Mouse (Mus musculus) urinary bladder, postnatal 10 days (tissue): ENCODE measurements around the gene A630095N17Rik.
A peak's percentile ranks its signal among the peaks of the same experiment; 100 is the strongest.

Experiments used
- DNase-seq: peaks from one replicate; pipeline ENCODE4 v3.0.0; 2022; ENCODE audit warnings: low spot score

Gene A630095N17Rik

DNA sequence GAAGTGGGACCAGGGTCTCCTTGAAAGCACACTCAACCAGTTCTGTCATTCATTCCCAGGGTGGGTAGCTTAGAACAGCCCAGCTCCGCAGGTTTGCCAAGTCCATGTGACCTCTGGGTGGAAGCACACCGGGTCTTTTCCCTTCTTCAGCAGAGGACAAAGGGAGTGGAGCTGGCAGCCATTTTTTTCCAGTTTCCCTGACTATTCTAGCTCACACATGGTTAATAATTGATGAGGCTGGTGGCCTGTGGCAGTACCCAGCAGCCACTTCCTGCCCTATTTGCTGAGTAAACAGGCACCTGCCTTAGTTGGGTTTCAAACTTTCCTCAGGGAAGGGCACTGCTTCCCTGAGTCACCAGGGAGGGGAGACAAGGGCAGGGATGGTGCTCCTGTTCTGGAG, 17.5 kb downstream of the A630095N17Rik start:
- DNase-seq = no peak

DNA sequence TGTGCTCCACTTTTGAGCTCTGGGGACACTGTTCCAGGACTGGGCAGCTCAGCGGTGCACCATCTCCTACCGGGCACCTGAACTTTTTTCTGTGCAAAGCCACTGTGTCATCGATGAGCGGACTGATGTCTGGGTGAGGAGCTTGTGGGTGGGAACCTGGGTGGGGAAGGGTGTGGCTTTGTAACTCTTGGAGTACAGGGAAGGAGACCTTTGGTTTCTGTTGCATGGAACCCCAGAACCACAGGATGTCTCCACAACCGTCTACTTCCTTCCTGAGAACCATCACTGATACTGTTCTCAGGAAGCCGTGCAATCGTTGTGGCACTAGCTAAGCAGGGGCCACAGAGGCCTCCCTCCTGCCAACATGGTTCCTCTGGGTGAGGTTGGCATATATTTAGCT, 18.8 kb downstream of the A630095N17Rik start:
- no peak for DNase-seq

DNA sequence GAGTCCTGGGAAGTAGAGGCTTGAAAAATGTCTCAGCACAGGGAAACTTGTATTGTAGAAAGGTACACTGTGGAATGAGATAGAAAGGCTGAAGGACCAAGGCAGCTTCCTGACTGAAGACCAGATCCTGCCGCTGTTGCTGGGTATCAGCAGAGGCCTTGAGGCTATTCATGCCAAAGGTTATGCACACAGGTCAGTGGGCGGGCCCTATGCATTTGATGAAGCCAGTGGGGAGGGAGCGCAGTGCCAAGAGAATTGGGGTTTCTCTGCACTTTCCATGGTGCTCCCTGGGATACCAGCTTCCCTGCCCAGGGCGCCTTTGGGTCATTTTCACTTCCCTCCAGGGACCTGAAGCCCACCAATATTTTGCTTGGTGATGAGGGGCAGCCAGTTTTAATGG, 19.4 kb downstream of the A630095N17Rik start:
- no peak for DNase-seq

DNA sequence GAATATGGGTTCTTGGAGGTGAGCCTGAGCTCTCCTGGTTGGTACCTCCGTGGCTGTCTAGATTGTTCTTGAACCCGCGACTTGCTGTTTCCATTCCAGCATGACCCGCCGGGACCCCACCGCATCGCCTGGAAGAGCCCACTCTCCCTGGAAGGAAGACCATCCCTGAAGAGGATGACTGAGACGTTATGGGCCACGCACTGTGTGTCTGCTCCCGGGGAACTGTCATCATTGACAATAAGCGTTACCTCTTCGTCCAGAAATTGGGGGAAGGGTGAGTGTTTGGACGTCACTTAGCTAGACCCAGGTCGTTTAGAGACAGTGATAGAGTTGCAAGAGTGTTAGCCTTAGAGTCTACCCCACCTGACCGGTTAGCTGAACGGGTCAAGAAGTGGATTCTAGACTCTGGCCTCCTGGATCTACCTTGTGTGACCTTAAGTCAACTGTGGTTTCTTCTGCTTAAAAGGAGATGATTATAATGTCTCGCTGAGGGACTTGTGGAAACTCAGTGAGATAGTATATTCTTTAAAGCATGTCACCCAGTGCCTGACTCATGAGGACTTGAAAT, 20.7 kb downstream of the A630095N17Rik start:
- DNase-seq = no peak

DNA sequence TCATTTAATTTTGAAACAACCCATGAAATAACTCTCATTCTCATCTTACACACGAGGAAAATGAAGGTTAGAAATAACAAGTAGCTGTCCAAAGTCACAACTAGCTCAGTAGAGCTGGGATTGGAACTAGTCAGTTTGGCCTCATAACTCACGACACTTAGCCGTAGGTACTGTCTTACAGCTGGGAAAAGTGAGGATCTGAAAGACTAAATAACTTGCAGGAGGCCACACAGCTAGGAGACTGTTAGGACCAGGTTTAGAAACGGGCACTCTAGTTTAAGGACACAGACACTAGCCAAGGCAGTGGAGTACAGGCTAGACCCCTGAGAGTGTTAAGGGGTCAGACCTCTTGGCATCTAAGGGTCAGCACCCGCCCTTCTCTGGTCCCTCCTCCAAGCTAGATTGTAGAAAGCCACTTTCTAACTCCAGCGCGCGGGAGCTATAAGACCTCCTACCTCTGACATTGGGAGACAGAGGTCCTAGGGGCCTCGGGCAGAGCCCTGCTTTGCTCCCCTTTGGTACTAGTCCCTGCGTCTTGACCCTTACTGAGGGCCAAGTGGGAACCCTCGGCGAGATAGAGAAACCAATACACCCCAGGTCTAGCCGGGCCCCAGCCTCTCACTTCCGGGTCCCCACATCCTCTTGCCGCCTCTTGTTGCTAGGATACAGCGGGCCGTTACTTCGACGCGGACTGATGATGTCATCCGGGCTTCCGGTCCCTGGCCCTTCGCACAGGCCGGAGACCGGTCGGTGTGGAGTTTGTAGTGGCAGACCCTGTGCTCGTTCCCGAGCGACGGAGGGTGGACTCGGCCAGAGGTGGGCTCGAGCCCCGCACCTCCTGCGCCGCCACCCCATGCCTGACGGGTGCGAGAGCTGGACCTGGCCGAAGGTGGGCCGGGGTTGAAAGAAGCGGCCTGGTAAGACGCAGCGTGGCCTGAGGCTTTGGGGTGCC, 21.5 kb downstream of the A630095N17Rik start, which contains the start of the genes Glb1l and Stk16:
TSS of gene Glb1l (minus strand) at position 678 of the 952 bp plus-strand sequence.
TSS of gene Stk16 (plus strand) at position 703 of the 952 bp plus-strand sequence.
- peak; percentile 87 for DNase-seq

DNA sequence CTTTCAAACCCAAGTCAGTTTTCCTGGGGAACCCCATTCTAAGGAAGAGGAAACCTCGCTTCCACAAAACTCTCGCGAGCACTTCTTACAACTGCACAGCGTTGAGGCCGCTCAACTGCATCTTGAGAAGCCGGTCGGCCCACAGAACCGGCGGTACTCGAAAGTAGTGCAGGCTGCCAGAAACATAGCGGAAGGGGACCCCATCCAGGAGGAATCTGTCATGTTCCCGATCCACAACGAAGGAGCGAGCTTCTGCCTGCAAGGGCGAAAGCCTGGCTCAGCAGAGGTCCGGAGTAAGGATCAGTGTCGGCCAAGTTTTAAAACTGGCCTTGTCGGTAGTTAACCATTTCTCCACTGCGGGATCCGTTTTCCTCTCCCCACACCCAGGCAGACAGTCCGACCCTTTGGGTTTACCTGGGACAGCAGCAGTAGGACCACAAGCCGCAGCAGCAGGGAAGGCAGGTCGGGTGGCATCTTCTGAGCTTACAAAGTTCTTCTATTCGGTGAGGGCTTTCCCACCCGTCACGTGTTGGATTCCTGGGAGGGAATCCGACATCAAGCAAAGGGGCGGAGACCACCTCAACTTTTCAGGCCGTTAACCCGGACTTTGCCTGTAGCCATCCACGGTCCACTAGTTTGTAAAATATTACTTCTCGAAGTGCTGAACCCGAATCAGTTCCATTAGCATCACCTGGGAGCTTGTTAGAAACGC, 22.8 kb downstream of the A630095N17Rik start:
- peak; percentile 26 for DNase-seq

DNA sequence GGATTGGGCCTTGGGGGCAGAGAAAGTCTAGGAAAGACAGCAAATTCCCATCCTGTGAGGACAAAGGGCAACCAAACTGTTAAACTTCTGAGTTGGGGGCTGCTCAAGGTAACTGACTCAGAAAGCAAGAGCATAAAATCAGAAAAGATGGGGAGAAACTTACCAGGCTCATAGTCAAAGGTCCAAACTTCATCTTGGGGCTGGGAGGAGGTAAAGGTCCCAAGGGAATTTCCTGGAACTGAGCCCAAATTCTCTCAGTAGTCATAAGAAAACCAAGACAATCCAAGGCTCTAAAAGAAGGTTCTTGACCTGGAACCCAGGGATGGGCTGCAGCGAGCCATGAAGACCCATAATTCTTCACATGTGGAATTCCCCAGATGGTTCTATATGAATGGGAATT, 30.7 kb downstream of the A630095N17Rik start:
- DNase-seq = no peak

DNA sequence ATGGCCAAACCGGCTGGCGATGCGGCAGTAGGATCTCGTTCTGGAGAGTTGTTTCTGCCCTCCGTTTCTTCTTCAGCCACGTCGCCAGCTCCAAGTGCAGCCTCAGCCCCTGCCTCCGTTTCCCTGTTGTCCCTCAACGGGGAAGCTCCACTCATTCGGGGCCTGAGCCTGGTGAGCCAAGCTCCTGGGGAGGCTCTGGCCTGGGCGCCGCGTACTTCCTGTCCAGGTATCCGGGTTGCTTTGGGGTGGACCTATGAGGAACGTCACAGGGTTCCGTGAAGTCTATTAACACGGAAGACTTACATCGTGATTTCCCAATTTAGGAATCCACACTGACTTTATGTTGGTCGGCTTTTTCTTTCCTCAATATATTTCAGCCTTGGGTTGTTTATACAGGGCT, 39.5 kb downstream of the A630095N17Rik start:
- DNase-seq = no peak

DNA sequence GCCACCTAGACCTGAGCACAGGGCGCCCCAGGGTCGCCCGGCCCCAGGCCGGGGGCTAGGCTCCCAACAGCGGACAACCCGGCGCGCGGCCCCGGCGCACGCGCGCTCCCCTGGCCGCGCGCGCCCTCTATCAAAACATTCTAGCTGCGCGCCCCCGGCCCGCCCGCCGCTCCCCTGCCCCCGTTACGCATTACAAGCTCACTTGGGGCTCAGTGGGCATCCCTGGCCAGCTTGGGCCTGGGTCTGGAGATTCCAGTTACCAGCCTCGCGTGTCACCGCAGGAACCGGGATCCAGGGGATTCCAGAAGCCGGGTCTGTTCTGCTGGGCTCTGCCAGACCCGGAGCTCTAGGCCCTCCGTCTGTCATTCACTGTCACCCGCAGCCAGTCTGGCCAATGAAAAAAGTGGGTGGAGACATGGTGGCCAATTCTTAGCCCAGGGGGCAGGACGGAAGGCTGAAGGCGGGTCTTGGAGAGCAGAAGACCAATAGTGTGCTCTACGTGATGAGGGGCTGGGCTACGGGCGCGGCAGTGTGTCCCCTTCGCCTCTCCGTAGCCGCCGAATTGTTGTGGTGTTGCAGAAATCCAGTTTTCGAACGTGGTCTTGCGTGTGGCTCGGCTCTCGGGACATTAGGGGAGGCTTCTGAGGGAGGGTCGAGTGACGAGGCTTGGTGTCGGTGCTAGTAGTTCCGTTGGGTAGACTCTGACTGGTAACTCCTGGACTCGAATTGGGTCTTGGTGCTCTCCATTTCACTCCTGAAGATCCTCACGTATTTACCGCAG, 40.1 kb downstream of the A630095N17Rik start, which contains the start of the genes Ankzf1 and Atg9a:
TSS of gene Ankzf1 (plus strand) at position 530 of the 781 bp plus-strand sequence.
TSS of gene Atg9a (minus strand) at position 575 of the 781 bp plus-strand sequence.
- peak; percentile 79 for DNase-seq

DNA sequence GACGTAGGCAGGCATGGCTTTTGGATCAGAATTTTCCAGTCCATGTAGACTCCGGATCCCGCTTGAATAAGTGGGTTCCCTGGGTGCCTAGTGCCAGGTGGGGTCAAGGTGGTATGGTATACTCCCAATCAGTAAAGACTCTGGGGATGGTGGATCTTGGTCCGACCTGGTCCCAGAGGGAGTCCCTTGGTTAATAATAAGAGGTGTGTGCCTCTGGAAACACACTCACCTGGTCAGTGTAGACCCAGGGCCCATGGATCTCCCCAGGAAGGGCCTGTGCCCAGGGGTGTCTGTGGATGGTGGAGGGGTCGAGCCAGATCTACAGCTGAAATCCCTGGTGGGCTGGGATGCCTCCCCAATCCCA, 40.7 kb downstream of the A630095N17Rik start:
- DNase-seq = no peak

DNA sequence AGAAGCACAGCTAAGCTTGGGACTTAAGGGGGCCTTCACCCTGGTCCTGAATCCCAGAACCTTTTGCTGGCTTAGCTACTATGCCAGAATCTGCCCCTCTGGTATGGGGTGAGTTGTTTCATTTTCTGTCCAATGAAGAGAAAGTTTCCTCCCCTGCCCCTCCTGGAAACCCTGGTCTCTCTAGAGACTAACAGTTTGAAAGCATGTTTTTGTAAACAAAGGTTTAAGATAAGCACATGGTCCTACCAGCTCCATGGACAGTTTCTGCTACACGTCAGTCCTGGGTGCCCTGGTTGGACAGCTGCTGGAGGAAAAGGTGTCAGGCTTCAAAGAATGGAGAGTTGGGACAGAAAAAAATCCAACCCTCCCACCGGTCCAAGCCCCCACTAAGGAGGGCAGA, 41.3 kb downstream of the A630095N17Rik start:
- no peak for DNase-seq

DNA sequence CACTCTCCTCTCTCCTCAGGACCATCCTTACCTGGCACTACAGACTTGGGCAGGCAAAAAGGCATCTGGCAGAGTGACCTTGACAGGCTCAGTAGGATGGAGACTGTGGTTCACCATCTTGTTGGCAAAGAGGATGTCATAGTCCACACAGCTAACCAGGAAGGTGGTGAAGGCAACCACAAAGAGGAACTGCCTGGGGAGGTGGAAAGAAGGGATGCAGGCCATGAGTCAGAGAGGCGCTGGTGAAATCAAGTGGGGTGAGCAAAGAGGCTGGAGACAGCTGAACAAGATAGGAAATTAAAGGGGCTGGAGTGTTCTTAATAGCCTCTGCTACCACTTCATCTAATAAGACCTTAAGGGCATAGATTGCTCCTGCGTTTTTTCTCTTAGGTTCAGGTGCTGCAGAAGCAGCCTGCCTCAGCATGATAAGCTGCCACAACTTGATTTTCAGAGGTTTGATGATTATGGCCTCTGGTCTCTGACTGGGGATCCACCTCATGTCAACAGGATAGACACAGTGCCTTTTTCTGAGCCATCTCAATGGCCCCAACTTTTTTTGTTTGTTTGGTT, 43.9 kb downstream of the A630095N17Rik start:
- no peak for DNase-seq

DNA sequence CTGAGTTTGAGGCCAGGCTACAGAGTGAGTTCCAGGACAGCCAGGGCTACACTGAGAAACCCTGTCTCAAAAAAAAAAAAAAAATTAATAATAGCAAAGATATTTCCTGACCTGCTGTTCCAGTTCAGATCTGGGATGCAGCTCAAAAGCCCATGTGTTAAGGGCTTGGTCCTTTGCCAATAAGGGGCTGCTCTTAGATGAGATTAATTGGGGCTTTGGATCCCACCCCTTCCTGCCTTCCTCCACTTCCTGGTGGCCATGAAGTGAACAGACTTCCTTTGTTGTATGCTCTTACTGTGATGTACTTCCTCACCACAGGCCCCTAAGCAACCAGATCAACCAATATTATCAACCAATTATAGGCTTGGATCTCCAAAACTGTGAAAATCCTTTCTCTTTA, 44.8 kb downstream of the A630095N17Rik start:
- no peak for DNase-seq

DNA sequence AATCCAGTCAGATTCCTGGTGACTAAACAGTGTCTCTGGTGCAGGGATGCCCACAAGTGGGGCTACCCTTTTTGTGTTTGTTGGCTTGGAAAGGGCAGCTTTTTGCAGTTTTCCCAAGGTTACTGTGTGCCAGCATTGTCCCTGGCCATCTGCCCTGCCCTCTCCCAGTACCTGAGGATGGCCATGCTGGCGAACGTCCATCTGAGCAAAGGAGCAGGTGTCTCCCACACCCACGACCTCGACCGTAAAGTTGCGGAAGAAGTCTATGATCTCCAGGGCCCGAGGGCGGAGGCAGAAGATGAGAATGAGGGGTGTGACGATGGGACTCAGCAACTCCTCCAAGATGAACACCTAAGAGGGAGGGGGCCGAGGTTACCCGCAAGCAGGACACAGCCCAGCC, 46.4 kb downstream of the A630095N17Rik start:
- DNase-seq = no peak

DNA sequence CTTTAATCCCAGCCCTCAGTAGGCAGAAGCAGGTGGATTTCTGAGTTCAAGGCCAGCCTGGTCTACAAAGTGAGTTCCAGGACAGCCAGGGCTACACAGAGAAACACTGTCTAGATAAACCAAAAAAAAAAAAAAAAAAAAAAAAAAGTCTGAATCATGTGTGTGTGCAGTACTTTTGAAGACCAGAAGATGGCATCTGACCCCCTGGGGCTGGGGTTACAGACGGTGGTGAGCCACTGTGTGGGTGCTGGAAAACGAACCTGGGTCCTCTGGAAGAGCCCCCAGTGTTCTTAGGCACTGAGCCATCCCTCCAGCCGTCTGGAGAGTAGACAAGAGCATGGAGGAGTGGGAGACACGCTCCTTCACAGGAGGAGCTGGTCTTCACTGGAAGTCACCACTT, 49.7 kb downstream of the A630095N17Rik start:
- no peak for DNase-seq

DNA sequence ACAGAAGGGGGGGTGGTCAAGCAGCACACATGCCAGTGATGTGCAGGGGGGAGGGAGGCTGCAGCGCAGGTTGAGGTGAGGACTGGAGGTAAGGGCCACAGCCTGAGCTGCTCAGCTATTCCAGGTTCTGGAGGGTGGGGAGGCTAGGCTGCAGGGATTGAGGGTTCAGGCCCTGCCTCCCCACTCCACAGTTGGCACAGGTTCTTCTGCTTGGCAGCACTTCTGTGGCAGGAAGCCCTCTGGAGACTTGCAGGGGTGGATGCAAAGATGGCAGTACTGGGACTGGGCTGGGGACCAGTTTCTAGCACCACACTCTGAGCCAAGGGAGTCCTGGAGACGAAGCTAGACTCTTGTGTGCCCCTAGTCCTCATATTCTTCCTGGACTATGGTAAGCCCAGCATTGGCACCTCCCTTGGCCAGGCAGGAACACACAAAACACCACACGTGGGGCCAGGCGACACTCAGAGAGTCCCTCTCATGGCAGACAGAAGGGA, 50.5 kb downstream of the A630095N17Rik start:
- DNase-seq = no peak

DNA sequence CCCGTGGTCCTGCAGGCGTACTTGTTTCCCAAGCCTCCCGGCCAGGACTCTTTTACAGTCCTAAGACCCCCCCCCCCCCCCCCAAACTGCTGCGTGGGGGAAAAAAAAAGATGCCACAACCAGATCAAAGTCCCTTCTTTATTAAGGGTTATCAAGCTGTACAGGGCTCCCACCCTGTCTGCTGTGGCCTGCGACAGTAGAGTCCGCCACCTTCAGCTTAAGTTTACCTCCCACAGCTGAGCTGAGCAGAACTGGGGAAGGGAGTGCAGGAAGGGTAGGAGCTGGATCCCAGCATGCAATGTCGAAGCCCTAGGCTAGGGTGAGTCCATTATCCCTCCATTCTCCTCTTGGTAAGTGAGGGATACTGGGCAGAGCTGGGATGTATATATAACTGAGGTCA, 51.2 kb downstream of the A630095N17Rik start:
- no peak for DNase-seq

DNA sequence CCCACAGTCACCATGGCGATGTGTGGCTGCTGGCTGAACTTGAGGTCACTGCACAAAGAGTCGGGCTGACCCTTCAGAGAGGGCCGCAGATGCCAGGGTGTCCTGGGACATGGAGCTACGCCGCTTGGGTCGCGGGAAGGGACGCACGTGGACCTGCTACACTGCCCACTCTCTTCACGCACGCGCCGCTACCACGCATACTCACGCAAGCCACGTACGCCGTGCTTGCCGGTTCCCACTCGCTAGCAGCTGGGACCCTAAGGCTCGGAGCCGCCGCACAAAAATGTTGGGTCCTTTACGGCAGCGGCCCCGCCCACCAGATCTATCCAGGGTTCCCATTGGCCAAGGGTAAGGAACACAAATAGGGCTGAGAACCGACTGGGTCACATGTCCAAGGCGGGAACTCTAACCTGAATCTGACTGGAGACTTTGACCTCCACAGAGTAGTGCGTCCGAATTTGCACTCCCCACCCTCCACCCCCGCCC, 51.8 kb downstream of the A630095N17Rik start, which contains the start of gene Abcb6:
TSS of gene Abcb6 (minus strand) at position 288 of the 486 bp plus-strand sequence.
- peak; percentile 45 for DNase-seq

DNA sequence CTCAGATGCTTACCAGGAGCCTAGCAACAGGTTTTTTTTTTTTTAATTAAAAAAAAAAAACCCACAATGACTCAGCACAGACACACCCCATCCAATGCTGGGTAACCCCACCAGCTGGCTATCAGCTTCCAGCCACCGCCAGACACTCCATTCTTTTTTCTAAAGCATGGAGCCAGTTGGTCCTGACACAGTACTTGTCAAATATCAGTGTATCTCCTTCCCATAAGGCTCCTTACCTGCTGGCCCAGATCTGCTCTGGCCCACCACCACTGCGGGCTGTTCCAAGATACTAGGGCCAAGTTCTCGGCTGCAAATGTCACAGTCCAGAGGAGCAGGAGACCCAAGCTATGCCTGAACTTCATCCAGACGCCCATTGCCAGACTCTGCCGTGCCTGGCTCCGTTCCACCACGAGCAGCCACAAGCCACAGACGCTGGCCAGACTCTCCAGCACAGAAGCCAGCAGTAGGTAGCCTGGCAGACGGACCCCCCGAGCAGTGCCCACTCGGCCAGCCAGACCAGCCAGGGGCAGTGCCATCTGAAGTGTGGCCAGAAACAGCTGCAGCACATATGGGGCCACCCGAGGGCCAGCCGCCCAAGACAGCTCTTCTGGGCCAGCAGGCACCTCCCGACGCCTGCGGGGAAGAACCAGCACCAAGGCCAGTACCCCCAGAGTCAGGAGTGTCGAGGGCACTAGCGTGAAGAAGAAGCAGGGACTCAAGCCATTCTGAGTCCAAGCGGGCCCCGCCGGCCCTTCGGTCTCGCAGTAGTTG, 52.4 kb downstream of the A630095N17Rik start:
- no peak for DNase-seq
